Mouse (Mus musculus): Measurements from ENCODE around the gene Tap2. TPM values are rescaled to one million over a fixed set of nuclear protein-coding genes. Genes with fewer than 3 reads are reported as not detected.
A peak's percentile ranks its signal among the peaks of the same experiment; 100 is the strongest.

Gene Tap2
- polyA plus RNA-seq, 1 experiment from 2014 or later: 3.7 TPM

DNA sequence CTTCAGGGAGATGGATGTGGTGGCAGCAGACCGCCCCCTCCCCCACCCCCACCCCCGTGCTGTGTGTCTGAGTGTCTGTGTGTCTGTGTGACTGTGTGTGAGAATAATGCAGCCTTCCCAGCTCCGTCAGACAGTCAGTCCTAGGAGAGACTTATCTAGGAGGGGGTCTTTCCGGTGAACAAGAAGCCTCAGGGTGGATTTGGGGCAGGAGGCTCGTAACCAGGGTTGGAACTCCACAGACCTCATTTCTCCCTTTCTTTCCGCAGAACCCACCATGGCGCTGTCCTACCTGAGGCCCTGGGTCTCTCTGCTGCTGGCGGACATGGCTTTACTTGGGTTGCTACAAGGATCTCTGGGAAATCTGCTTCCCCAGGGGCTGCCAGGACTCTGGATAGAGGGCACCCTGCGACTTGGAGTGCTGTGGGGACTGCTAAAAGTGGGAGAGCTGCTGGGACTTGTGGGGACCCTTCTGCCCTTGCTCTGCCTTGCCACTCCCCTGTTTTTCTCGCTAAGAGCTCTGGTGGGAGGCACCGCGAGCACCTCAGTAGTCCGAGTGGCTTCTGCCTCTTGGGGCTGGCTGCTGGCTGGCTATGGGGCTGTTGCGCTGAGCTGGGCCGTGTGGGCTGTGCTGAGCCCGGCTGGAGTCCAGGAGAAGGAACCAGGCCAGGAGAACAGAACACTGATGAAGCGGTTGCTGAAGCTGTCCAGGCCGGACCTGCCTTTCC is 1.9 kb downstream of the Tap2 start:
- 10% methylated on average over 18 of the region's 18 CpGs for WGBS
- Histone ChIP-seq H3K27ac (no peak overlapping the region), H3K4me3 (peak overlapping the region; percentile 70), H3K9me3 (no peaks in the 10 kb centered on the region), H3K9ac (peak overlapping the region; percentile 76), H3K4me2 (peak overlapping the region; percentile 87), H3K27me3 (peaks cover 84% of the 10 kb centered on the region), H3K4me1 (peaks cover 10% of the 10 kb centered on the region), H3K36me3 (no peaks in the 10 kb centered on the region)
- ATAC-seq (ENCODE audit: insufficient number of reproducible peaks, insufficient read depth, low FRiP score, low TSS enrichment, low read depth): no peak

DNA sequence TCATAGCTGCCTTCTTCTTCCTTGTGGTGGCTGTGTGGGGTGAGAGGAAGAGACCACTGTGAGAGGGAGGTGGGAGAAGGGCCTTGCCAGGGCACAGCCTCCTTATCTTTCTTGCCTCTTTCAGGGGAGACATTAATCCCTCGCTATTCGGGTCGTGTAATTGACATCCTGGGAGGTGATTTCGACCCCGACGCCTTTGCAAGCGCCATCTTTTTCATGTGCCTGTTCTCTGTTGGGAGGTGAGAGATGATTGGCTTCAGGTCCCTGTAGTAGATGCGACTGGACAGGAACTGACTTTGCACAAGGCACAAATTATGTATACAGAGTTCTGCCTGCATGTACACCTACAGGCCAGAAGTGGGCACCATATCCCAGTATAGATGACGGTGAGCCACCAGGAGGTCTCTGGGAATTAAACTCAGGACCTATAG is 2.4 kb downstream of the Tap2 start:
- WGBS: 13% methylated on average over 9 of the region's 9 CpGs
- H3K27me3 ChIP-seq: peaks cover 84% of the 10 kb centered on the region

DNA sequence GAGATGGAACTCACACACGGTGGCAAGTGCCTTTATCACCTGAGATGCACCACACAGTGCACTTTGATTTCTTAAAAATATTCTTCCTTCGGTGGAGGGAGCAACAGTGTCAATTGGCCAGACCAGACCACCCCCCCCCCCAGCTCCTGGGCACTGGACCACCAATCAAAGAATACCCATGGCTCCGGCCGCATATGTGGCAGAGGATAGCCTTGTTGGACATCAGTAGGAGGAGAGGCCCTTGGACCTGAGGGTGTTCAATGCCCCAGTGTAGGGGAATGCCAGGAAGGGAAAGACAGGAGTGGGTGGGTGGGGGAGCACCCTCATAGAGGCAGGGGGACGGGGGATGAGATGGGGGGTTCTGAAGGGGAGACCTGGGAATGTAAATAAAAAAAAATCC is 3.4 kb downstream of the Tap2 start:
- no peak for ATAC-seq (ENCODE audit: insufficient number of reproducible peaks, insufficient read depth, low FRiP score, low TSS enrichment, low read depth)
- 87% methylated on average over 5 of the region's 5 CpGs for WGBS
- Histone ChIP-seq H3K9ac (no peak overlapping the region), H3K9me3 (no peaks in the 10 kb centered on the region), H3K27ac (no peak overlapping the region), H3K36me3 (no peaks in the 10 kb centered on the region), H3K4me2 (no peak overlapping the region), H3K4me3 (no peak overlapping the region), H3K4me1 (peaks cover 10% of the 10 kb centered on the region), H3K27me3 (peaks cover 85% of the 10 kb centered on the region)

More for the DNA sequence above, 2.4 kb downstream of the Tap2 start:
- H3K4me3 ChIP-seq: peak overlapping the region; percentile 70; the same call in 1 of the 2 replicates
- H3K9me3 ChIP-seq: no peaks in the 10 kb centered on the region
- no peak overlapping the region for H3K9ac ChIP-seq
- peaks cover 10% of the 10 kb centered on the region for H3K4me1 ChIP-seq
- H3K4me2 ChIP-seq: 0 out of 2 replicates have a peak overlapping the region, but pooled peaks have one; percentile 87
- H3K27ac ChIP-seq: no peak overlapping the region
- no peak for ATAC-seq (ENCODE audit: insufficient number of reproducible peaks, insufficient read depth, low FRiP score, low TSS enrichment, low read depth)
- H3K36me3 ChIP-seq: no peaks in the 10 kb centered on the region

DNA sequence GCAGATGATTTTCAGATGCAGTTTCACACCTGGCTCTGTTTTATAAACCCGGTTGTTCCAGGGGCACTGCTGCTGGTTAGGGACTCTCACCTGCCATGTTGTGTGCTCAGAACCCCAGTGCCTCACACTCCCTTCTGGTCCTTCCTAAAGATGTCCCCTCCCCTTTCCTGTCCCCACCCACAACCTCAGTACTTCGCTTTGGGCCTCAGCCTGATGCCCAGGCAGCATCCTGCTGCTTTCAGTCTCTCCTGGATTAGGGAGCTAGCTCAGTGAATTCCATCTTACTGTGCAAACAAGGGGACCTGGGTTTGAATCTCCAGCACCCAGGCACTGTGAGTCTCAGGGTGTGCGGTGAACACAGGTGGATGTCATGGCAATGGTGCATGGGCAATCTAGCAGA is 4.1 kb downstream of the Tap2 start:
- Histone ChIP-seq H3K9me3 (no peaks in the 10 kb centered on the region), H3K36me3 (no peaks in the 10 kb centered on the region), H3K27ac (no peak overlapping the region), H3K4me3 (no peak overlapping the region), H3K27me3 (peaks cover 90% of the 10 kb centered on the region), H3K4me1 (peaks cover 10% of the 10 kb centered on the region), H3K4me2 (no peak overlapping the region), H3K9ac (no peak overlapping the region)
- WGBS: 55% methylated on average over 3 of the region's 3 CpGs
- ATAC-seq (ENCODE audit: insufficient number of reproducible peaks, insufficient read depth, low FRiP score, low TSS enrichment, low read depth): no peak

DNA sequence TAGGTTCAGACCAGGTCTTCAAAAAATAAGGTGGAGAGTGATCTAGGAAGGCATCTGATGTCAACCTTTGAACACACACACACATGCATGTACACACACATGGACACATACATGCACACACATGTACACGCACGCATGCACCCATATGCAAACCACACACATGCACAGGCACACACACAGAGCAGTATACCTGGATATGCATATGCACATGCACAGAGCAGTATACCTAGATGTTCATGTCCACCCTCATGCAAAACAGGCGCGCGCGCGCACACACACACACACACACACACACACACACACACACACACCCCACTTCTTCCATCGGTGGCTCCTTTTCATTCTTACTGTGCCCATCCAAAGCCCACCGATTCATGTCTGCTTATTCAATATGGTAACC is 4.5 kb downstream of the Tap2 start:
- no peak overlapping the region for H3K4me3 ChIP-seq
- no peak overlapping the region for H3K9ac ChIP-seq
- H3K9me3 ChIP-seq: no peaks in the 10 kb centered on the region
- WGBS: 93% methylated on average over 9 of the region's 9 CpGs
- no peak for ATAC-seq (ENCODE audit: insufficient number of reproducible peaks, insufficient read depth, low FRiP score, low TSS enrichment, low read depth)
- no peaks in the 10 kb centered on the region for H3K36me3 ChIP-seq
- H3K27ac ChIP-seq: no peak overlapping the region
- H3K4me2 ChIP-seq: no peak overlapping the region
- H3K4me1 ChIP-seq: peaks cover 10% of the 10 kb centered on the region
- H3K27me3 ChIP-seq: peaks cover 91% of the 10 kb centered on the region

DNA sequence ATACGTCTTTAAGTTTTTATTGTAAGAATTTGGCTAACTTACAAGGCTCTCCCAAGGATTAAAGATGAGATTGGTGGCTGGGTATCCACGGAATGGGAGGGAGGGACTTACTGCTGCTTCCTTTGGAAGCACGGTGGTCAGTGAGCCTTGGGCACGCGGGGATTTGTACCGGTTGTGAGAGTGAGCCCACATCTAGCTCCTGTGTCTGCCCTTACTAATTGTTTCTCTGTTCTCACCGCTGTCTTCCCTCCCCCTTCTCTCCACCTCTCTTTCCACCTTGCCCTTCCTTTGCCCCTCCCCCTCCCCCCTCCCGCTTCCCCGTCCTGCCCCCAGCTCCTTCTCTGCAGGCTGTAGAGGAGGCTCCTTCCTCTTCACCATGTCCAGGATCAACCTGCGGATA is 5.1 kb downstream of the Tap2 start:
- WGBS: 24% methylated on average over 10 of the region's 10 CpGs
- Histone ChIP-seq H3K4me3 (no peak overlapping the region), H3K27me3 (peaks cover 91% of the 10 kb centered on the region), H3K36me3 (no peaks in the 10 kb centered on the region), H3K27ac (no peak overlapping the region), H3K9ac (no peak overlapping the region), H3K4me1 (peaks cover 10% of the 10 kb centered on the region), H3K4me2 (no peak overlapping the region), H3K9me3 (no peaks in the 10 kb centered on the region)
- ATAC-seq (ENCODE audit: insufficient number of reproducible peaks, insufficient read depth, low FRiP score, low TSS enrichment, low read depth): no peak

DNA sequence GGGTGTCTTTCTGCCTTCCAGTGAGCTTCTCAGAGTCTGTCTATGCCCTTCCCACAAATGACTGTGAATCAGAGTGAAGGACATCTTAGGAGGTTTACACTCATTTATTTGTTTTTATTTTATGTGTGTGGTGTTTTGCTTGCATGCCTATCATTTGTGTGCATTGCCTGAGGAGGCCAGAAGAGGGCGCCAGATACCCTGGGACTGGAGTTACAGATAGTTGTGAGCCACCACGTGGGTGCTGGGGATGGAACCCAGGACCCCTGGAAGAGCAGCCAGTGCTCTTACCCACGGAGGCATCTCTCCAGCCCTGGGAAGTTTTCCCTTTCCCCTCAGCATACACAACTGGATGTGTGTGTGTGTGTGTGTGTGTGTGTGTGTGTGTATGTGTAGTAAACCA is 6.4 kb downstream of the Tap2 start:
- Histone ChIP-seq H3K4me2 (no peak overlapping the region), H3K27ac (no peak overlapping the region), H3K4me1 (peaks cover 10% of the 10 kb centered on the region), H3K9me3 (no peaks in the 10 kb centered on the region), H3K4me3 (no peak overlapping the region), H3K36me3 (no peaks in the 10 kb centered on the region), H3K9ac (no peak overlapping the region), H3K27me3 (peaks cover 95% of the 10 kb centered on the region)
- no peak for ATAC-seq (ENCODE audit: insufficient number of reproducible peaks, insufficient read depth, low FRiP score, low TSS enrichment, low read depth)
- 36% methylated on average over 3 of the region's 3 CpGs for WGBS

DNA sequence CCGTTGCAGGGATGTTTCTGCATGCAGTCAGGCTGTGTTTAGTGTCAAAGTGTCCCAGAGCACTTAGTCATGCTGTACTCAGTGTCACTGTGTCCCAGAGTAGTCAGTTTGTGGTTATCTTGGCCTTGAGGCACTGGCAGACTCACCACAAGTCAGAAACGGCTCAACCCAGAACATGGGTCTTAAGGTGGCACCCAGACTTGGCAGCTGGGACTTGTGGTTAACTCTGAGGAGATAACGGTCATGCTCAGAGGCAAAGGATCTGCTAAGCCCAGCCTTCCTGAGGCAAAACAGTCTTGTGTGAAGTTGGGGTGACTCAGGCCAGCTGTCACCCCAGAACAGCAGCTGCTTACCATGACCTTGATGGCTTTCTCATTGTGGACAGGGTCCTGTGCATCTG is 7.3 kb downstream of the Tap2 start:
- H3K27me3 ChIP-seq: peaks cover 95% of the 10 kb centered on the region
- no peak overlapping the region for H3K27ac ChIP-seq
- 67% methylated on average over 3 of the region's 3 CpGs for WGBS

DNA sequence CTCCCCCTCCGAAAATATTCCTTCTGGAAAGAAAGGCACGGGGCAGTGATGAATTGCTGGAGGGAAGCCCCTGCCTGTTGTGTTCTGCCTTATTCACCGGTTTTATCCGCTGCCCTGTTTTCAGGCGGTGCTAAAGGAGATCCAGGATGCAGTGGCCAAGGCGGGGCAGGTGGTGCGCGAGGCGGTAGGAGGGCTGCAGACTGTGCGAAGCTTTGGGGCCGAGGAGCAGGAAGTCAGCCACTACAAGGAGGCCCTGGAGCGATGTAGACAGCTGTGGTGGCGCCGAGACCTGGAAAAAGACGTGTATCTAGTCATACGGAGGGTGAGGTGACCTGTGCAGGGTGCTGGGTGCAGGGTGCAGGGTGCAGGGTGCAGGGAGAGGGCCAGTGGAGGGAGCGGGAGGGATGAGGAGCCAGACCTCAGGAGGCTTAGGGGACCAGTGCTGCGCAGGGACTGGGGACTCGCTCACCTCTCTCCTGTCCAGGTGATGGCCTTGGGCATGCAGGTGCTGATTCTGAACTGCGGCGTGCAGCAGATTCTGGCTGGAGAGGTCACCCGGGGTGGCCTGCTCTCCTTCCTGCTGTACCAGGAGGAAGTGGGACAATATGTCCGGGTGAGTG is 8.5 kb downstream of the Tap2 start:
- no peak overlapping the region for H3K27ac ChIP-seq
- no peaks in the 10 kb centered on the region for H3K9me3 ChIP-seq
- WGBS: 15% methylated on average over 23 of the region's 23 CpGs
- H3K27me3 ChIP-seq: peaks cover 92% of the 10 kb centered on the region
- no peaks in the 10 kb centered on the region for H3K36me3 ChIP-seq
- 0 out of 2 replicates have a peak overlapping the region, but pooled peaks have one; percentile 7 for H3K4me3 ChIP-seq
- no peak for ATAC-seq (ENCODE audit: insufficient number of reproducible peaks, insufficient read depth, low FRiP score, low TSS enrichment, low read depth)
- H3K4me1 ChIP-seq: no peaks in the 10 kb centered on the region
- no peak overlapping the region for H3K4me2 ChIP-seq
- no peak overlapping the region for H3K9ac ChIP-seq

More for the DNA sequence above, 7.3 kb downstream of the Tap2 start:
- no peak overlapping the region for H3K4me3 ChIP-seq
- no peak overlapping the region for H3K9ac ChIP-seq
- H3K36me3 ChIP-seq: no peaks in the 10 kb centered on the region
- no peak overlapping the region for H3K4me2 ChIP-seq
- H3K4me1 ChIP-seq: 0 out of 2 replicates have a peak, but pooled peaks cover under 1% of the 10 kb centered on the region
- H3K9me3 ChIP-seq: no peaks in the 10 kb centered on the region
- no peak for ATAC-seq (ENCODE audit: insufficient number of reproducible peaks, insufficient read depth, low FRiP score, low TSS enrichment, low read depth)

DNA sequence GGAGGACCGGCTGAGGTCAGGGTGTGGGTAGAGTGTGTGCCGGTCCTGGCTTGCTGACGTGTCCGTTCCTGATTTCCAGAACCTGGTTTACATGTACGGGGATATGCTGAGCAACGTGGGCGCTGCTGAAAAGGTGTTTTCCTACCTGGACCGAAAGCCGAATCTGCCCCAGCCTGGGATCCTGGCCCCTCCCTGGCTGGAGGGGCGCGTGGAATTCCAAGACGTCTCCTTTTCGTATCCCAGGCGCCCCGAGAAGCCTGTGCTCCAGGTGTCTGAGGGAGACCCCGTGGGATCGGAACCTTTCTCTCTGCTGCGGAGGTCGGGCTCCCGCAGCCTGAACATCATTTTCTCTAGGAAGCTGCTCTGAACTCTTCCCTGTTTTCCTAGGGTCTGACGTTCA is 10.6 kb downstream of the Tap2 start:
- 44% methylated on average over 21 of the region's 21 CpGs for WGBS
- Histone ChIP-seq H3K9me3 (0 out of 2 replicates have a peak, but pooled peaks cover 3% of the 10 kb centered on the region), H3K4me3 (no peak overlapping the region), H3K36me3 (no peaks in the 10 kb centered on the region), H3K27ac (no peak overlapping the region), H3K4me2 (peak overlapping the region; percentile 31), H3K27me3 (peaks cover 81% of the 10 kb centered on the region), H3K4me1 (no peaks in the 10 kb centered on the region), H3K9ac (no peak overlapping the region)
- no peak for ATAC-seq (ENCODE audit: insufficient number of reproducible peaks, insufficient read depth, low FRiP score, low TSS enrichment, low read depth)

DNA sequence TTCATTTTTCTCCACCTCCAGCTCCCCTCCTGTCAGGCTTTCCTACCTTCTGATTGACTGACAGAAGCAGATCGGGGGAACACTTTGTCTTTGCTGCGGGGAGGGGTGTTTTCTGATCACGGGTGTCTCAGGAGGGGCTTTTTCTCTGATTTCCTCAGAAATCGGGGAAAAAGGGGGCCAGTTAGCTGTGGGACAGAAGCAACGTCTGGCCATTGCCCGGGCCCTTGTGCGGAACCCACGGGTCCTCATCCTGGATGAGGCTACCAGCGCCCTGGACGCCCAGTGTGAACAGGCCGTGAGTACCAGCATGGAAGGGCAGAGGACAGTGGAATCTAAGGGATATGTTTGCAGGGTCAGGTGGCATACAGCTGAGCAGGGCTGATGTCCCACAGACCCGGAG is 11.8 kb downstream of the Tap2 start:
- no peak overlapping the region for H3K4me3 ChIP-seq
- peaks cover 69% of the 10 kb centered on the region for H3K27me3 ChIP-seq
- H3K27ac ChIP-seq: no peak overlapping the region
- no peak overlapping the region for H3K4me2 ChIP-seq
- H3K9ac ChIP-seq: no peak overlapping the region
- no peaks in the 10 kb centered on the region for H3K36me3 ChIP-seq
- WGBS: 79% methylated on average over 12 of the region's 12 CpGs
- no peak for ATAC-seq (ENCODE audit: insufficient number of reproducible peaks, insufficient read depth, low FRiP score, low TSS enrichment, low read depth)
- no peaks in the 10 kb centered on the region for H3K4me1 ChIP-seq
- H3K9me3 ChIP-seq: 0 out of 2 replicates have a peak, but pooled peaks cover 3% of the 10 kb centered on the region
